Mouse (Mus musculus) limb, embryonic 15.5 days (tissue): ENCODE measurements around the gene Abi3. TPM values are rescaled to one million over a fixed set of nuclear protein-coding genes. Genes with fewer than 3 reads are reported as not detected.
A peak's percentile ranks its signal among the peaks of the same experiment; 100 is the strongest.

ENCODE experiments used
- ATAC-seq: fragments of 200-750 bp; cut with Nextera tagmentation; 2 replicates; pipeline ENCODE4 v1.8.0; 2017; ENCODE audit warnings: low read depth, moderate TSS enrichment; ENCODE audit not compliant: insufficient number of reproducible peaks, low FRiP score, low TSS enrichment
- H3K27ac ChIP-seq: fragments of 300-500 bp; sonication (generic); 2 replicates; pipeline ENCODE4 v1.5.1; 2015; ENCODE audit warnings: moderate library complexity, mild to moderate bottlenecking, inconsistent platforms
- H3K27me3 ChIP-seq: fragments of 300-500 bp; sonication (generic); 2 replicates; pipeline ENCODE4 v1.6.1; 2015; ENCODE audit warnings: inconsistent platforms
- H3K36me3 ChIP-seq: fragments of 300-500 bp; sonication (generic); 2 replicates; pipeline ENCODE4 v1.6.1; 2015; ENCODE audit warnings: inconsistent platforms
- H3K4me1 ChIP-seq: fragments of 300-500 bp; sonication (generic); 2 replicates; pipeline ENCODE4 v1.6.1; 2015; ENCODE audit warnings: inconsistent platforms
- H3K4me2 ChIP-seq: fragments of 300-500 bp; sonication (generic); 2 replicates; pipeline ENCODE4 v1.6.1; 2015; ENCODE audit warnings: mild to moderate bottlenecking, inconsistent platforms
- H3K4me3 ChIP-seq: fragments of 300-500 bp; sonication (generic); 2 replicates; pipeline ENCODE4 v1.5.1; 2015; ENCODE audit warnings: mild to moderate bottlenecking, inconsistent platforms
- H3K9ac ChIP-seq: fragments of 300-500 bp; sonication (generic); 2 replicates; pipeline ENCODE4 v1.6.1; 2015; ENCODE audit warnings: inconsistent platforms
- H3K9me3 ChIP-seq: fragments of 300-500 bp; sonication (generic); 2 replicates; pipeline ENCODE4 v1.6.1; 2016; ENCODE audit warnings: inconsistent platforms
- WGBS: fragments of 180-500 bp; shearing (Covaris S2); methylation state at CpG from one replicate; pipeline ENCODE4 v1.1.7; 2015; 5-methylcytosine and 5-hydroxymethylcytosine counted together
- polyA plus RNA-seq: library from polyadenylated mRNA; unstranded; fragments of >200 nt; fragmentation: Nextera tagmentation; extraction: Ambion mirVana; gene quantifications from 2 replicates; pipeline ENCODE4 v1.2.1, GENCODE M21; 2015

The Abi3 gene
- polyA plus RNA-seq, 1 experiment from 2014 or later: 7.2 TPM

DNA sequence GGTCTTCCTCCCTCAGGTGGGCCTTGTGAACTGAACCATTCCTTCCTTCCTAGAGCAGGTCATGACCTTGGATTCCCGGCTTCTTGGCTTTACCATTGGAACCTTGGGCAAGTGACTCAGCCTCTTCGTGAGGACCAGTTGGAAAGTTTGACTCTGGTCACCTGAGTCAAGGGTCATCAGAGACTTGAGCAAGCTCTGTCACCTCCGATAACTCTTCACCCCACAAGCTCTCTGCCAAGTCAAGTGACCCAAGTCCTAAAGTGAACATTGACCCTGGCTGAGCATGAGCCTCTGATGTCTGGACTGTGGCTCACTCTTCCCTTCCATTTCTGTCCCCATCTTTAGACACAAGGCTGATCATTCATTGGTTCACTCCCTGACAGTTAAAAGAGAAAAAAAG lies 20.8 kb downstream of the Abi3 start:
- H3K27ac ChIP-seq: no peak overlapping the region
- peaks cover 10% of the 10 kb centered on the region for H3K4me1 ChIP-seq
- H3K36me3 ChIP-seq: no peaks in the 10 kb centered on the region
- H3K4me2 ChIP-seq: no peak overlapping the region
- H3K9ac ChIP-seq: no peak overlapping the region
- 84% methylated on average over 3 of the region's 3 CpGs for WGBS
- no peak for ATAC-seq
- no peaks in the 10 kb centered on the region for H3K9me3 ChIP-seq
- H3K4me3 ChIP-seq: no peak overlapping the region
- peaks cover 21% of the 10 kb centered on the region for H3K27me3 ChIP-seq

DNA sequence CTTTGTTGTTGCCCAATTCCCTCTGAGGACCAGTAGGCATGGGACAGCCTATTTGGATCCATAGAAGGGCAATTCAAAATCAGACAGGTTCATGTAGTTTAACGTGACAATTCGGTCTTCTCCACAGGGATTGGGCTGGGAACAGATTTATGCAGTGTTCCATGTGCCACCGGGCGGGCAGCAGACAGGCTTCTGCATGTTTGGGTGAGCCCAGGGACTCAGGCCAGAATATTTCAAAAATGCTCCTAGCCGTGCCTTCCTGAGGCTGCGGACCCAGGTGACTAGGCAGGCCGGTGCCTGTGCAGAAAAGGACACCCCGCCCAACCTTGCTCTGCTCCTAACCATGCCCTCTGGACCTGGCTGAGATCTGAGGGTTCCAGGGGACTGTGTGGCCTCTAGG lies 23.1 kb downstream of the Abi3 start:
- no peaks in the 10 kb centered on the region for H3K4me1 ChIP-seq
- H3K9ac ChIP-seq: no peak overlapping the region
- ATAC-seq: no peak
- H3K27ac ChIP-seq: no peak overlapping the region
- WGBS: 64% methylated on average over 8 of the region's 8 CpGs
- H3K4me3 ChIP-seq: no peak overlapping the region
- no peaks in the 10 kb centered on the region for H3K9me3 ChIP-seq
- no peaks in the 10 kb centered on the region for H3K36me3 ChIP-seq
- no peak overlapping the region for H3K4me2 ChIP-seq
- peaks cover 5% of the 10 kb centered on the region; the same call in 1 of the 2 replicates for H3K27me3 ChIP-seq

DNA sequence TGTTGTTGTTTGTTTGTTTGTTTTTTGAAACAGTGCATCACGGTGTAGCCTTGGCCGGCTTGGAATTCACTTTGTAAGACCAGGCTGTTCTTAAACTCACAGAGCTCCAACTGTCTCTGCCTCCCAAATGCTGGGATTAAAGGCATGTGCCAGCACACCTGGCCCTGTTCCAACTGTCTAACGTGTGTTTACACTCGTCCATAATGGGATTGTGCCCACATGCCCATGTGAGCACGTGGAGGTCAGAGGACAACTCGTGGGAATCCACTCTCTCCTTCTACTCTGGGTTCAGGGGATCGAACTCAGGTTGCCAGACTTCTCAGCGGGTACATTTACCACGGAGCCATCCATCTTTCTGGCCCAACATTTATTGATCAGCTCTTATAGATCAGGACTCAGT lies 26.9 kb downstream of the Abi3 start:
- Histone ChIP-seq H3K4me3 (no peak overlapping the region), H3K36me3 (no peaks in the 10 kb centered on the region), H3K9ac (no peak overlapping the region), H3K9me3 (no peaks in the 10 kb centered on the region), H3K27me3 (no peaks in the 10 kb centered on the region), H3K4me1 (no peaks in the 10 kb centered on the region), H3K4me2 (no peak overlapping the region), H3K27ac (no peak overlapping the region)
- 71% methylated on average over 9 of the region's 9 CpGs for WGBS
- no peak for ATAC-seq

DNA sequence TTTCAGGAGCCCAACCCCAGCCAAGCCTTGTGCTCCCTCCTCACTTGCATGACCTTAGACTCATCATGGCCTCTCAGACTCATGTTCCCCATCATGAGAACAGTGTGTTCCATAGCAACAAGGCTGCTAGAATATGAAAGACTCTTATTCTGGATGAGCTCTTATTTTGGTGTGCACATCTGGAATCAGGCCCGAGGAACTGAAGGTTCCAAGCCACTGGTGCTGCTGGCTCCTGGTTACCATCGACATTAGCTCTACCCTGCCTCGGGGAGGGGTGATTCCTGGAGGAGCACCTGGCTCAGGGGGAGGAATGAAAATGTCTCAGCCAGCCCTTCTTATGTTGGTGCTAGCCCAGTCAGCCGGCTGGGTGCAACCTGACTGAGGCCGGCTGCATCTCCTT lies 27.4 kb downstream of the Abi3 start:
- Histone ChIP-seq H3K27me3 (no peaks in the 10 kb centered on the region), H3K4me3 (no peak overlapping the region), H3K4me1 (no peaks in the 10 kb centered on the region), H3K36me3 (no peaks in the 10 kb centered on the region), H3K27ac (no peak overlapping the region), H3K9me3 (no peaks in the 10 kb centered on the region), H3K4me2 (no peak overlapping the region), H3K9ac (no peak overlapping the region)
- 54% methylated on average over 5 of the region's 5 CpGs for WGBS
- no peak for ATAC-seq

DNA sequence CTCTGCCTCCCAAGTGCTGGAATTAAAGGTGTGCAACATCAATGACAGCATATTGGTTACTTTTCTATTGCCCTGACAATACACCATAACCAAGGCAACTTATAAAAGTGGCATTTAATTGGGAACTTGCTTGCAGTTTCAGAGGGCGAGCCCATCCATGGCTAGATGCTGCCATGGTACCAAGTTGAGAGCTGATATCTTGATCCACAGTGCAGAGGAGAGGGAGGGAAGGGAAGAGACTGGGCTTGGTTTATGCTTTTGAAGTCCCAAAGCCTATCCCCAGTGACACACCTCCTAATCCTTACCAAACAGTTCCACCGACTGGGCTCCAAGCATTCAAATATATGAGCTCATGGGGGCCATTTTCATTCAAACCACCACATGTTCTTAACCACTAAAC lies 28.2 kb downstream of the Abi3 start:
- H3K9me3 ChIP-seq: no peaks in the 10 kb centered on the region
- no peaks in the 10 kb centered on the region for H3K36me3 ChIP-seq

DNA sequence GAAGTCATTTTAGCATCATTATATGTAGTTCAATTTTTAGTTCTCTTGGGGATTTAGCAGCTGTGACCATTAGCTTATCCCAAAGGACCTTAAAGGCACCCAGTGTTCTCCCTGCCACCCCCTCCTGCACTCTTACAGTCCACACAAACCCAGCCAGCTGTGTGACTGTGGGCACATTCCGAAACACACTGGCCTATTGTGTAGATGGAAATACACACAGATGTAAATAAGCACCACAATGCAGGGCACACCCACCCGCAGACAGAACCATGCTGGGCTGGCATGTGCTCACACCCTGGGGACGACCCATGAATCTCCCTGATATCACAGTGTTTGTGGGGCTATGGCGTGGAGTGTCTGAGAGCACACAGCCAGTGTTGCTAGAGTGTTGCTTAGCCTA lies 30.1 kb downstream of the Abi3 start:
- Histone ChIP-seq H3K9ac (no peak overlapping the region), H3K9me3 (no peaks in the 10 kb centered on the region), H3K4me3 (no peak overlapping the region), H3K4me2 (no peak overlapping the region), H3K4me1 (no peaks in the 10 kb centered on the region), H3K27ac (no peak overlapping the region), H3K27me3 (no peaks in the 10 kb centered on the region), H3K36me3 (no peaks in the 10 kb centered on the region)
- ATAC-seq: no peak
- 71% methylated on average over 4 of the region's 4 CpGs for WGBS

More for the DNA sequence above, 28.2 kb downstream of the Abi3 start:
- Histone ChIP-seq H3K27ac (no peak overlapping the region), H3K4me1 (no peaks in the 10 kb centered on the region), H3K9ac (no peak overlapping the region), H3K27me3 (no peaks in the 10 kb centered on the region), H3K4me2 (no peak overlapping the region), H3K4me3 (no peak overlapping the region)
- no peak for ATAC-seq
- 89% methylated on average over 2 of the region's 2 CpGs for WGBS

DNA sequence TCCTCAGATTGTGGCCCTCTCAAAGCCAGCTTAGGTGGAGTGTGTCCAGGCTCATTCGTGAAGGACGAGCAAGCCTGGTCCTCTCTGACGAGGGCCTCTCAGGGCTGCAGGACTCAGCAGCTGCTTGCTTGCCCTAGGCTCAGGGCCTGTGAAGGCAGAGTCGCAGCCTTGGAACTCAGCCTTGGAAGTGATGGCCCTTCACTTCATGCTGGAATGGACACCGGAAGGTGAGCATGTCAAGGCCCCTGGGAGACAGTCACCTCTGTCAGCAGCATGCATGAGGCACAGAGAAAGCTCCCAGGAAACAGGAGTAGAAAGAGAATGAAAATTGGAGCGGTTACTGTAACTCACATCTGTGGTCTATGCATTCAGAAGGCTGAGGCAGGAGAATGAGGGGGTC lies 30.5 kb downstream of the Abi3 start:
- no peak overlapping the region for H3K9ac ChIP-seq
- no peak overlapping the region for H3K4me2 ChIP-seq
- no peak overlapping the region for H3K27ac ChIP-seq
- H3K9me3 ChIP-seq: no peaks in the 10 kb centered on the region
- H3K27me3 ChIP-seq: no peaks in the 10 kb centered on the region
- no peaks in the 10 kb centered on the region for H3K4me1 ChIP-seq
- no peaks in the 10 kb centered on the region for H3K36me3 ChIP-seq
- WGBS: 80% methylated on average over 6 of the region's 6 CpGs
- ATAC-seq: no peak
- no peak overlapping the region for H3K4me3 ChIP-seq

DNA sequence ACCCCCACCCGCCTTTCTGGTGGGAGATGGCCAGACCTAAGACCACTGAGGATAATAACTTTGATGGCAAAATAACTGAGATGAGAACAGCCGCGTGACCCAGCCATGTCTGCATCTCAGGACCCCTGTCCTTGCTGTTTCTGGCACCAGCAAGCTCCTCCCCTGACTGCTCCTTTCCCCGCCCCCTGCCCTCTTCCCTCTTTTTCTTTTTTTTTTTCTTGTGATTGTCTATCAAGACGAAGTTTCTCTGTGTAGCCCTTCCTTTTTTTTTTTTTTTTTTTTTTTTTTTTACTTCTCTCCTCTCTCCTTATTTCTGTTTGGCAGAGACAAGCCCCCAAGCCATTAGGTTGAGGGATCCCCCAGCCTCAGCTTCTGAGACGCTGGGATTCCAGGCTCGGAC lies 31.4 kb downstream of the Abi3 start:
- Histone ChIP-seq H3K27ac (no peak overlapping the region), H3K9ac (no peak overlapping the region), H3K36me3 (no peaks in the 10 kb centered on the region), H3K4me3 (no peak overlapping the region), H3K4me2 (no peak overlapping the region), H3K4me1 (no peaks in the 10 kb centered on the region), H3K9me3 (no peaks in the 10 kb centered on the region), H3K27me3 (no peaks in the 10 kb centered on the region)
- WGBS: 63% methylated on average over 7 of the region's 7 CpGs
- ATAC-seq: no peak

DNA sequence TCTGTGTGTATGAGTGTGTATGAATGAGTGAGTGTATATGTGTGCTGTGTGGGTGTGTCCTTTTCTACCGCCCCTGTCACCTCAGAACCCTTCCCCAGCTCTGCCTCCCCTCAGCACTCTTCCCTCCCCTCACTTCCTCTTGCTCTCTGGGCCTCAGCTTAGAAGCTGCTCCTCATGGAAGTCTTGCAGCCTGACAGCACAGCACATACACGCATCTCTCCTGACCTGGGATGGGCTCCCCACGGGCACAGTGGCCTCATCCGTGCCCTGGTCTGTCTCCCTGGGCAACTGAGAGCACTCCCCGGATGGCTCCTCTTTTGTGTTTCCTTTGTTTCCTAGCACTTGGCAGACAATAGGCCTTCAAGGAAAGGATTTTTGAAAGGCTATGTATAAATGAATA lies 32.7 kb downstream of the Abi3 start:
- no peaks in the 10 kb centered on the region for H3K4me1 ChIP-seq
- no peak for ATAC-seq
- 60% methylated on average over 5 of the region's 5 CpGs for whole genome bisulfite sequencing

DNA sequence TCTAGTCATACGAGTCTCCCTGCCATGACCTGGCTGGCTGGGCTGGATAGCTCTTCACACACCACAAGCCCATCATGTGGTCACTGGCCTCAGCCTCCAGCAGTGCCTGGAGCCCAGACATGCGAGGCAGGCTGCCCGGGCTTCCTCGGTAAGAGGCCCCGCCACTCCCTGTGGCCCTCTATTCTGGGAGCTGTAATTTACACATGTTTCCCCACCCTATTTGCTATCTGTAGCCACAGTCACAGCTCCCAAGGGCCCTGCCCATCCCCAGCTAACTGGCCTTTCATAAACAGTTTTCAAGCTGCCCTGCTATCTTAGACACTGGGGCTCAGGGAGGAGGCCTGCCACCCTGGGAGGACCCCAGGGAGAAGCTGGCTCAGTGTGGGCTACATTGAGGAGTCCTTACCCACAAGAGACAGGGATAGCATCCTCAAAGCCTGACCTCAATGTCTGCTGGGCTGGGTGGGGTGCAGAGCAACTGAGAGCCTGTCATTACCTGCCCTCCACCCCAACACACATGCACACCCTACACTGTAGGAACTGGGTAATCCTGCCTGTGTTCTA lies 33.7 kb downstream of the Abi3 start:
- H3K9ac ChIP-seq: no peak overlapping the region
- no peaks in the 10 kb centered on the region for H3K4me1 ChIP-seq
- H3K27ac ChIP-seq: no peak overlapping the region
- H3K4me2 ChIP-seq: no peak overlapping the region
- H3K9me3 ChIP-seq: no peaks in the 10 kb centered on the region
- 62% methylated on average over 5 of the region's 5 CpGs for WGBS
- ATAC-seq: peak; percentile 52; the same call in 1 of the 2 replicates
- no peaks in the 10 kb centered on the region for H3K36me3 ChIP-seq
- no peak overlapping the region for H3K4me3 ChIP-seq
- no peaks in the 10 kb centered on the region for H3K27me3 ChIP-seq

More for the DNA sequence above, 32.7 kb downstream of the Abi3 start:
- no peak overlapping the region for H3K9ac ChIP-seq
- H3K36me3 ChIP-seq: no peaks in the 10 kb centered on the region
- no peak overlapping the region for H3K4me2 ChIP-seq
- H3K27ac ChIP-seq: no peak overlapping the region
- H3K9me3 ChIP-seq: no peaks in the 10 kb centered on the region
- no peak overlapping the region for H3K4me3 ChIP-seq
- no peaks in the 10 kb centered on the region for H3K27me3 ChIP-seq

DNA sequence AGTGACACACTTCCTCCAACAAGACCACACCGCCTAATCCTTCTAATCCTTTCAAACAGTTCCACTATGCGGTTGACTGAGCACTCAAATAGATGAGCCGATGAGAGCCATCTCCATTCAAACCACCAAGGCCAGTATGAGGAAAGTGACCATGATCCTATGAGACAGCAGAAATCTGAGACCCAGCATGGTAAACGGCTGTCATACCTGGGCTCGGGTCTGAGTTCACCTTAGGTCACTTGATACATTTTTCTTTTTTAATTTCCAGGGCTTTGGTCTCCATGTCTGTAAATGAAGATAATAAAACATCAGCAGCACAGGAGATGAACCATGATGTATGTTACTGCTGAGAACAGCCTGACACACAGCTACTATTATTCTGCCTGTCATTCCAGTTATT lies 34.4 kb downstream of the Abi3 start:
- no peak overlapping the region for H3K4me3 ChIP-seq
- no peak overlapping the region for H3K27ac ChIP-seq
- ATAC-seq: no peak
- no peaks in the 10 kb centered on the region for H3K4me1 ChIP-seq
- WGBS: 94% methylated on average over 5 of the region's 5 CpGs
- H3K27me3 ChIP-seq: no peaks in the 10 kb centered on the region
- H3K36me3 ChIP-seq: no peaks in the 10 kb centered on the region
- no peaks in the 10 kb centered on the region for H3K9me3 ChIP-seq
- no peak overlapping the region for H3K4me2 ChIP-seq
- no peak overlapping the region for H3K9ac ChIP-seq

DNA sequence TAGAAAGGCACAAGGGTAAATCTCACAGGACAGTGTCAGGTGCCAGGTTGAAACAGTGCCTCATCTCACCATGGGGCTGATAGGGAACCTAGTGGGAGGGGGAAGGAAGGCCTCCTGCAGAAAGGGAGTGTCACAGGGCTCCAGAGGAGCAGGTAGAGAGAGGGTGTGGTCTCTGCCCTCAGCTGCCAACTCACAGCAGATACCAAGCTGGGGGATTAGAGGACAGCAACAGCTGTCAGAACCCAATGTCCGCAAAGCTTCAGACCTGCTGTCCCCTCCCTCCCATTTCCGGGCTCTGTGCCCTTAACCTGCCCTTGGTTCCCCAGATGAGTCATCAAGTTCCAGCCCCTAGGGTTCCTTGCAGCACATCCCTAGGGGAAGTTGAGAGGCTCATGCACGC lies 36.7 kb downstream of the Abi3 start:
- Histone ChIP-seq H3K27me3 (no peaks in the 10 kb centered on the region), H3K9ac (no peak overlapping the region), H3K36me3 (no peaks in the 10 kb centered on the region), H3K27ac (no peak overlapping the region), H3K4me1 (no peaks in the 10 kb centered on the region), H3K4me2 (no peak overlapping the region), H3K4me3 (no peak overlapping the region), H3K9me3 (no peaks in the 10 kb centered on the region)
- ATAC-seq: no peak
- WGBS: 31% methylated on average over 3 of the region's 3 CpGs

DNA sequence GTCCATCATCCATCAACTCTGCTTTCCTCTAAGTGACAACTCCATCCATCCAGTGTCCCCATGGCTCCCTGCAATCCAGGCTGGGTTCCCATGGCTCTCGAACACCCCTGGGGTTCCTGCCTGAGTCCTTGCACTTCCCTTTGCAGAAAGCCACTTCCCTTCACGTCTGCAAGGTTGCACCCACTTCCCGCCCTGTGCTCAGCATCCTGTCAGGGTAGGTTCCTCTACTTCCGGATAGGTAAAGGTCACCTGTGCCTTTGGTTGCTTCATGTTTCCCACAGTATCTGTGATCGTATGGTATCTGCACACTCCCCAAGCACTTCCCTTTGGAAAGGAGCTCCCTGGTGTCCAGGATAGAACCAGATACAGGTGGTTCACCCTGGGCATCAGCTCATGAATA lies 37.3 kb downstream of the Abi3 start:
- Histone ChIP-seq H3K4me1 (no peaks in the 10 kb centered on the region), H3K4me2 (no peak overlapping the region), H3K4me3 (no peak overlapping the region), H3K27me3 (no peaks in the 10 kb centered on the region), H3K27ac (no peak overlapping the region), H3K9ac (no peak overlapping the region), H3K36me3 (no peaks in the 10 kb centered on the region), H3K9me3 (no peaks in the 10 kb centered on the region)
- no peak for ATAC-seq
- WGBS: 71% methylated on average over 5 of the region's 5 CpGs
